Mouse (Mus musculus): ENCODE results near the gene Cep57l1.

DNA sequence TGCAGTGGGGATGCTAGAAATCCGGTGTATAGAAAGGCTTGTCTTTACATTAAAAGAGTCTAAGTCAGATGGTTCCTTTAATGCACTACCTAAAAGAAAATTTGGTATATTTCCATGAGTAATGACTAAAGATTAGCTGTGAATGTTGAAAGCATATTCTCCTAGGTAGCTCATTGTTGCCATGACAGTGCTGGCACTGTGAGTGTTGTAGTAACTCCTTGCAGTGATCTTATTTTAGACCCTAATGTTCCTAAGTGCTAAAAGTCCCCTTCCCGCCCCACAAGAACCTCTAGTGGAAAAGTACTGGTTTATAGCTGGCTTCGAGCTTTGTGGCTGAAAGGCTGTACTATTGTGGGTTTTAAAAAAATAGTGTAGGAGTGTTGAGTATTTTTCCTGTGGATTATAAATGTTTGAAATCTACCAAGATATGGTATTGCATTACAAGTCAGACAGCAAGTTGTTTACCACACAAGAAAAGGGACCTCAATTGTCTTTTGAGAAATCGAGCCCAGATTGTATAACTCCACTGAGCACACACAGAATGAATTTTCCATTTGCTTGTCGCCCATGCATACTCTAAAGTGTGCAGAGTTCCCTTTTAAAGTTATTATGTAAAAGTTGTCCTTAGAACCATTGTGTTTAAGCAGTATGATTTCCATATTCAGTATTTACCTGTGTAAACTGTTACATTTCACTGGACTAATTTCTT lies 13.1 kb upstream of the Cep57l1 start:
- no peak for TF ChIP-seq CTCF (IDR thresholded peaks at IDR 0.05; ENCODE audit: low read depth)
- TF ChIP-seq EP300 (IDR thresholded peaks at IDR 0.05; ENCODE audit: low read depth): no peak

All from liver, embryonic 14.5 days (tissue).